In genomic region chr8:120489142-120489754, GRCm38 (mm10) we compare ENCODE assay signal across 8 mouse cellular contexts.
DNase-seq lines count a peak whose midpoint lies in the region; ATAC-seq and TF ChIP-seq lines count a peak whose summit lies in the region.

No protein-coding gene starts in this region.

- H3K27me3 ChIP-seq in heart, embryonic 12.5 days (replicated peaks): no peaks in the 10 kb centered on the region
- H3K27me3 ChIP-seq in kidney, embryonic 14.5 days (ENCODE audit: control insufficient read depth, insufficient read depth, low read length): no peaks in the 10 kb centered on the region; the same call in 1 of the 2 replicates
- H3K27me3 ChIP-seq in lung, postnatal 0 days (replicated peaks; ENCODE audit: insufficient read depth, low read length): no peaks in the 10 kb centered on the region

- no peak for TF ChIP-seq POLR2A in olfactory bulb, adult 2 months (IDR thresholded peaks at IDR 0.05; ENCODE audit: insufficient read depth, low read depth, low read length)

- intact Hi-C loops in left cerebral cortex, postnatal 36 days (cut with DNase I): loop anchor here (2.0 to 5.0 kb wide), 3 partner anchors 48 to 72 kb away; no protein-coding TSS in a partner anchor

- TF ChIP-seq CTCF in lung, postnatal 0 days (IDR thresholded peaks at IDR 0.05): peak; percentile 8; the same call in 1 of the 2 replicates
- TF ChIP-seq CTCF in olfactory bulb, adult 2 months (IDR thresholded peaks at IDR 0.05; ENCODE audit: insufficient read depth, low read depth, low read length): no peak

- WGBS in heart, embryonic 12.5 days: under 1% methylated on average over 73 of the region's 73 CpGs
- under 1% methylated on average over 68 of the region's 73 CpGs for WGBS in kidney, embryonic 14.5 days
- WGBS in lung, postnatal 0 days: under 1% methylated on average over 73 of the region's 73 CpGs
- under 1% methylated on average over 73 of the region's 73 CpGs for WGBS in olfactory bulb, adult 2 months

- H3K4me1 ChIP-seq in heart, embryonic 12.5 days (replicated peaks): peaks cover 72% of the 10 kb centered on the region
- peaks cover 77% of the 10 kb centered on the region for H3K4me1 ChIP-seq in kidney, embryonic 14.5 days (ENCODE audit: control insufficient read depth, insufficient read depth, low read length)
- peaks cover 33% of the 10 kb centered on the region for H3K4me1 ChIP-seq in lung, postnatal 0 days (ENCODE audit: insufficient read depth, low read depth, low read length)
- H3K4me1 ChIP-seq in olfactory bulb, adult 2 months (ENCODE audit: control insufficient read depth, insufficient read depth, low read length): peaks cover 65% of the 10 kb centered on the region

- no peaks in the 10 kb centered on the region for H3K9me3 ChIP-seq in heart, embryonic 12.5 days (replicated peaks)
- H3K9me3 ChIP-seq in kidney, embryonic 14.5 days (ENCODE audit: control insufficient read depth, low read length): no peaks in the 10 kb centered on the region
- no peaks in the 10 kb centered on the region for H3K9me3 ChIP-seq in lung, postnatal 0 days (ENCODE audit: low read length)

- ATAC-seq in heart, embryonic 12.5 days (ENCODE audit: insufficient number of reproducible peaks, low FRiP score): no peak
- no peak for ATAC-seq in kidney, embryonic 14.5 days (ENCODE audit: low FRiP score, low TSS enrichment)
- peak; percentile 8; the same call in 1 of the 2 replicates for ATAC-seq in lung, postnatal 0 days

- H3K4me2 ChIP-seq in heart, embryonic 12.5 days: peak overlapping the region; percentile 92
- peak overlapping the region; percentile 95 for H3K4me2 ChIP-seq in kidney, embryonic 14.5 days (replicated peaks; ENCODE audit: low read depth, low read length)
- H3K4me2 ChIP-seq in lung, postnatal 0 days (replicated peaks; ENCODE audit: low read depth, low read length): peak overlapping the region; percentile 99

- peak; percentile 63 to 67 for DNase-seq in left cerebral cortex, postnatal 36 days (ENCODE audit: low spot score in 2 of 2)
- no peak for DNase-seq in left cerebral cortex, adult 8-10 months (ENCODE audit: low spot score in 2 of 2)
- DNase-seq in cerebellum, postnatal 10 days: peak; percentile 65 to 69
- peak; percentile 60 for DNase-seq in lung, postnatal 0 days (ENCODE audit: low spot score)
- DNase-seq in urinary bladder, adult 2 months (ENCODE audit: low spot score): peak; percentile 56

- peak overlapping the region; percentile 91 for H3K4me3 ChIP-seq in heart, embryonic 12.5 days
- H3K4me3 ChIP-seq in kidney, embryonic 14.5 days (ENCODE audit: low read length): peak overlapping the region; percentile 85
- peak overlapping the region; percentile 80 for H3K4me3 ChIP-seq in lung, postnatal 0 days (ENCODE audit: low read depth, low read length)
- H3K4me3 ChIP-seq in olfactory bulb, adult 2 months (ENCODE audit: insufficient read depth, low read depth, low read length): peak overlapping the region; percentile 80

- H3K27ac ChIP-seq in heart, embryonic 12.5 days (ENCODE audit: poor library complexity, severe bottlenecking): peak overlapping the region; percentile 94
- H3K27ac ChIP-seq in kidney, embryonic 14.5 days (ENCODE audit: low read depth, low read length): peak overlapping the region; percentile 74
- peak overlapping the region; percentile 88 for H3K27ac ChIP-seq in lung, postnatal 0 days (ENCODE audit: low read length)
- peak overlapping the region; percentile 97 for H3K27ac ChIP-seq in olfactory bulb, adult 2 months (ENCODE audit: insufficient read depth, low read depth, low read length)

- H3K36me3 ChIP-seq in heart, embryonic 12.5 days: no peaks in the 10 kb centered on the region
- H3K36me3 ChIP-seq in kidney, embryonic 14.5 days (ENCODE audit: control insufficient read depth, insufficient read depth, low read length): no peaks in the 10 kb centered on the region
- H3K36me3 ChIP-seq in lung, postnatal 0 days (ENCODE audit: insufficient read depth, low read length): no peaks in the 10 kb centered on the region

- H3K9ac ChIP-seq in heart, embryonic 12.5 days: peak overlapping the region; percentile 95
- H3K9ac ChIP-seq in kidney, embryonic 14.5 days (ENCODE audit: low read depth, low read length): peak overlapping the region; percentile 88
- peak overlapping the region; percentile 65 for H3K9ac ChIP-seq in lung, postnatal 0 days (replicated peaks; ENCODE audit: low read depth)

- TF ChIP-seq EP300 in lung, postnatal 0 days (IDR thresholded peaks at IDR 0.05): no peak

Comparison
In these comparisons a context has a peak if more than half of its experiments do, and no peak if none do; other contexts are left out.
1. DNase-seq: peak in left cerebral cortex, postnatal 36 days (2 of 2), cerebellum, postnatal 10 days (2 of 2), lung, postnatal 0 days (single experiment) and urinary bladder, adult 2 months (single experiment); none in left cerebral cortex, adult 8-10 months (0 of 2).
2. Peak in every context shown above with its lines, with median percentiles within 50 percentile points of each other: H3K27ac ChIP-seq, H3K4me2 ChIP-seq, H3K4me3 ChIP-seq and H3K9ac ChIP-seq.